Mouse (Mus musculus) CH12.LX (cell line): ENCODE results near the gene Adat3.

ENCODE experiments used
- CTCF ChIP-seq, 2 experiments: IDR thresholded peaks in 1 of 2; conservative IDR thresholded peaks in 1 of 2; 2 replicates each; pipeline ENCODE4 v1.5.1; 2011 to 2012; ENCODE audit warnings: low read depth in 2 of 2, low read length in 2 of 2, improper control_type of control experiment in 1 of 2, inconsistent platforms in 1 of 2, mild to moderate bottlenecking in 1 of 2, moderate library complexity in 1 of 2
- E2F4 ChIP-seq: IDR thresholded peaks from 2 replicates; pipeline ENCODE4 v1.6.1; 2011; ENCODE audit warnings: low read depth, low read length, improper control_type of control experiment; ENCODE audit not compliant: insufficient replicate concordance
- MAX ChIP-seq: IDR thresholded peaks from 2 replicates; pipeline ENCODE4 v1.6.1; 2011; ENCODE audit warnings: low read length, improper control_type of control experiment
- MXI1 ChIP-seq: IDR thresholded peaks from 2 replicates; pipeline ENCODE4 v1.6.1; 2011; ENCODE audit warnings: mild to moderate bottlenecking, low read depth, low read length, improper control_type of control experiment
- POLR2A ChIP-seq: IDR thresholded peaks from 2 replicates; pipeline ENCODE4 v1.6.1; 2011; ENCODE audit warnings: low read depth, mild to moderate bottlenecking, improper control_type of control experiment, low read length
- RAD21 ChIP-seq: IDR thresholded peaks from 2 replicates; pipeline ENCODE4 v1.6.1; 2011; ENCODE audit warnings: low read depth, mild to moderate bottlenecking, low read length, improper control_type of control experiment, moderate library complexity

- TF ChIP-seq POLR2A (peak; percentile 78), RAD21 (no peak), MXI1 (peak; percentile 97), E2F4 (no peak), MAX (peak; percentile 82), CTCF (conservative IDR thresholded peaks at IDR 0.05 in 1 of 2, IDR thresholded peaks at IDR 0.05 in 1 of 2; ENCODE audit: low read depth in 2 of 2, low read length in 2 of 2) (no peak)
These were observed 26.1 kb upstream of the Adat3 start for GRCm38 (mm10) chr10:80576351-80577194.
